Mouse (Mus musculus): Measurements from ENCODE around the gene Tmem268. TPM values are rescaled to one million over a fixed set of nuclear protein-coding genes. Genes with fewer than 3 reads are reported as not detected.

Gene Tmem268
- 5.1 and 5.7 TPM in 2 replicates for polyA plus RNA-seq (2012; rRNA removed)

DNA sequence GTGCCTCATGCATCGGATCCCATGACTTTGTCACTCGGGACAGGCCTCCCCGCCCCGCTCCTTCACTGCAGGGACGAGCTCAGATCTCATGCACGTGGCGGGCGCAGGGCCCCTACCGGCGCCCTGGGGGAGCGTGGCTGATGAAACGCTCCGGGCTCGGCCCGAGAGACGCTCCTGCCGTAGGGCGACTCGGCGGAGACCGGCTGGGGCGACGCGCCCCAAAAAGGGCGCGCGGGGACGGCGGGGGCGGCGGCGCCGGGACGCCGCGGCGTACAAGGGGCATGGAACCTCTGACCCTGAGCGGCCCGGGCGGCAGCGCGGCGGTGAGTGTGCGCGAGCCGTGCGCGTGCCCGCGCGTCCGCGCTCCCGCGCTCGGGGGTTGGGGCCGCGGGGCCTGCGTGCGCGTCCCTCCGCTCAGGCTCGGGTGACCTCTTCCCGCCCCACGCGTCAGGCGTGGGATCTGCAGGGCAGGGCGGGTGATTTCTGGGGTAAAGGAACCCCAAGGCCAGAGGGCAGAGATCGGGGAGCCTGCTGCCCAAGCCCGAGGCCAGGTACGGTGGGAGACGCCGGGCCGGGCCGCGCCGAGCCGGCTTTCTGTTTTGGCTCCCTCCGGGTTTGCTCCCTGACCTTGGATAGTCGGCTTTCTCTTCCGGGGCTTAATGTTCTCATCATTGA lies at the start of gene Tmem268:
Tmem268 (plus strand) TSS at position 375 of the 675 bp plus-strand sequence.

DNA sequence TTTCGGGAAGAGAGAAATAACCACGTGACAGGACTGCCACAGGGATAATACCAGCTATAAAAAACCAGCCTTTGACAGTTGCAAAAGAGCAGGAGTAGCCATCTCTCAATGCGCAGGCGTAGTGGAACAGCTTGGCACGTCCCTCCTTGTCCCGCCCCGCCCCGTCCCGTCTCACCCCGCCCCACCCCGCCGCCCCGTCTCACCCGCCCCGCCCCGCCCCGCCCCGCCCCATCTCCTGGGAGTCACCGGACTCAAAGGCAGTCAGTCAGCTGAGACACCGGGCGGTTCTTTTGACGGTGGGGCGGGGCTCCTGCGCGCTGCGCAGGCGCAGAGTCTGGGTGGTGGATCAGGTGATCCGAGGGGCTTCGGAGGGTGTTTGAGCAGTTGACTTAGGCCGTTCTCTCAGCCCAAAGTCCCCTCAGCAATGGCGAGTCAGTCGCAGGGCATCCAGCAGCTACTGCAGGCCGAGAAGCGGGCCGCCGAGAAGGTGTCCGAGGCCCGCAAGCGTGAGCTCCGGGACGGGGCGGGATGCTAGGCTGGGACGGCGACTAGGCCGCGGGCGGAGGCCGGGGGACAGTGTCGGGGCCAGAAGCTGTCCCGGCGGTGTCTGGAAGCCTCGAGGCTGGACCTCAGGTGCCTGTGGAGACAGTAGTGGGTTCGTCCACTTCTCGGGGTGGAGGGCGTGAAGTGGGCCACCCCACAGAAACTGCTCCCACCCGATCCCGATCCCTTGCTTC lies 13.9 kb upstream of the Tmem268 start, which contains the start of gene Atp6v1g1:
Atp6v1g1 (plus strand) TSS at position 279 of the 737 bp plus-strand sequence.

DNA sequence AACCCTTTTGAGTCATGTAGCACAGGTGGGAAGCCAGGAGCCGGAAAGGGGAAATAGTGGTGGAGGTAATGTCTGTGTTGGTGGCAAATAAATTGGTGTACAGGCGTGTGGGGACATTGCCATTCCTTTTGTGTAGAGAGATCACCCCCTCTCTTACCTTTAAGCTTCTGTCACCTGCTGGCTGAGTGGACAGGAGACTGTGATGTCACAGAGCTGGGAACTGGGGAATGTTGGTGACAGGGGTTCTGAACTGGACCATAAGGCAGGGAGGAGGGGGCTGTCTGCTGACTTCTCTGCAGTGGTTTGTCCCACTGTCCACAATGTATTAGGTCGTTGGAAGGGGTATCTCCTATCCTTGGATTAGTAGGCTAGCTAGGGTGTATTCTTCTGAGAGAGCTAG lies 46.4 kb downstream of the Tmem268 start, which contains the start of gene Gm11213:
Gm11213 (minus strand) TSS at position 317 of the 400 bp plus-strand sequence.

DNA sequence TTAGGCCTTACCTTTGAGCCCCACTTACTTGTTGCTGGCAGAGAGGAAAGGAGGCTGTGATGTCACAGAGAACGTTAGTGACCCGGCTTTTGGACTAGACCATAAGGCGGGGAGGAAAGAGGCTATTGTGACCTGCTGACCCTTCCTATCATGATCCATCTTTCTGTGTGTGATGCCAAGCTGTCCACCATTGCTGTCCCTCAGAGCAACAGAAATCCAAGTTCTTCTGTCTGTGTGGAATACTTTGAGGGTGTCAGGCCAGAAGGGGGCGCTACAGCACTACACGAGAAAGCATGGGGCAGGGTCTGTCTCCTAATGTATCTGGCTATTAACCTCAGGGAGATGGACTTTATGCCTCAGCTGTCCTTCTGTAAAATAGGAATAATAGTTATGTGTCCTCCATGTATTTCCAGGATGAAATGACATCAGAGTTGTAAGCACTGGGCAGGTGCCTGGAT lies 63.8 kb downstream of the Tmem268 start, which contains the start of gene Tex48:
Tex48 (minus strand) TSS at position 51 of the 458 bp plus-strand sequence.

Other genes starting within 250 kb of the Tmem268 start
- gene Orm1, start 214.2 kb upstream of the Tmem268 start, polyA plus RNA-seq (2012; rRNA removed), result not detected in 2 replicates
- gene Orm3, start 202.6 kb upstream of the Tmem268 start, polyA plus RNA-seq (2012; rRNA removed), result not detected in 2 replicates
- not detected in 2 replicates for gene Orm2, start 196.3 kb upstream of the Tmem268 start, polyA plus RNA-seq (2012; rRNA removed)
- gene Akna, start 155.4 kb upstream of the Tmem268 start, polyA plus RNA-seq (2012; rRNA removed), result 8.6 and 8.8 TPM in 2 replicates
- gene Whrn, start 62.8 kb upstream of the Tmem268 start, polyA plus RNA-seq (2012; rRNA removed), result 31.0 and 34.3 TPM in 2 replicates
- 177 and 200 TPM in 2 replicates for gene Atp6v1g1, start 14.0 kb upstream of the Tmem268 start, polyA plus RNA-seq (2012; rRNA removed)
- not detected in 2 replicates for gene Gm11213, start 46.5 kb downstream of the Tmem268 start, polyA plus RNA-seq (2012; rRNA removed)
- gene Tex48, start 63.6 kb downstream of the Tmem268 start, polyA plus RNA-seq (2012; rRNA removed), result not detected in 2 replicates
- not detected in 2 replicates for gene Gm11214, start 104.6 kb downstream of the Tmem268 start, polyA plus RNA-seq (2012; rRNA removed)
- gene Tnfsf15, start 186.3 kb downstream of the Tmem268 start, polyA plus RNA-seq (2012; rRNA removed), result 0.01 and 0.06 TPM in 2 replicates